Mouse (Mus musculus): ENCODE data around the gene Bahcc1. TPM values are rescaled to one million over a fixed set of nuclear protein-coding genes. Genes with fewer than 3 reads are reported as not detected.

The Bahcc1 gene
- total and polyA plus RNA-seq, 2 experiments from 2014 or later = 6.5 to 26.5 TPM

GRCm38 (mm10) chr11:120190526-120191412 is 42.0 kb upstream of the Bahcc1 start:
- DNase-seq = no peak
- no peak for ATAC-seq
- Histone ChIP-seq H3K9ac (peak overlapping the region; percentile 95), H3K27me3 (ENCODE audit: insufficient read depth, low read length) (no peaks in the 10 kb centered on the region), H3K4me1 (ENCODE audit: insufficient read depth) (peaks cover 7% of the 10 kb centered on the region), H3K4me2 (ENCODE audit: low read depth) (peak overlapping the region; percentile 97), H3K4me3 (ENCODE audit: low read depth, low read length) (peak overlapping the region; percentile 92; the same call in 1 of the 2 replicates), H3K36me3 (ENCODE audit: insufficient read depth) (no peaks in the 10 kb centered on the region), H3K9me3 (ENCODE audit: low read length) (no peaks in the 10 kb centered on the region), H3K27ac (ENCODE audit: low read depth, low read length) (peak overlapping the region; percentile 42; the same call in 1 of the 2 replicates)
- TF ChIP-seq CTCF (IDR thresholded peaks at IDR 0.05; ENCODE audit: low read depth) = no peak
- 51% methylated on average over 14 of the region's 14 CpGs for WGBS

GRCm38 (mm10) chr11:120198831-120199230 is 33.9 kb upstream of the Bahcc1 start:
- WGBS = 34% methylated on average over 13 of the region's 13 CpGs
- H3K27ac ChIP-seq (ENCODE audit: low read depth, low read length) = no peak overlapping the region
- H3K9me3 ChIP-seq (ENCODE audit: low read length) = no peaks in the 10 kb centered on the region
- no peaks in the 10 kb centered on the region for H3K27me3 ChIP-seq (ENCODE audit: insufficient read depth, low read length)
- no peaks in the 10 kb centered on the region for H3K36me3 ChIP-seq (ENCODE audit: insufficient read depth)
- no peak overlapping the region for H3K9ac ChIP-seq
- DNase-seq (no peak), ATAC-seq (no peak)
- no peak for TF ChIP-seq CTCF (IDR thresholded peaks at IDR 0.05; ENCODE audit: low read depth)
- no peaks in the 10 kb centered on the region for H3K4me1 ChIP-seq (ENCODE audit: insufficient read depth)
- H3K4me2 ChIP-seq (ENCODE audit: low read depth) = no peak overlapping the region
- H3K4me3 ChIP-seq (ENCODE audit: low read depth, low read length) = no peak overlapping the region

GRCm38 (mm10) chr11:120199766-120200165 is 33.0 kb upstream of the Bahcc1 start:
- no peaks in the 10 kb centered on the region for H3K4me1 ChIP-seq (ENCODE audit: insufficient read depth)
- no peaks in the 10 kb centered on the region for H3K27me3 ChIP-seq (ENCODE audit: insufficient read depth, low read length)
- H3K9ac ChIP-seq = no peak overlapping the region
- TF ChIP-seq CTCF (IDR thresholded peaks at IDR 0.05; ENCODE audit: low read depth) = no peak
- no peak overlapping the region for H3K4me3 ChIP-seq (ENCODE audit: low read depth, low read length)
- no peaks in the 10 kb centered on the region for H3K9me3 ChIP-seq (ENCODE audit: low read length)
- ATAC-seq = no peak
- DNase-seq = no peak
- 77% methylated on average over 7 of the region's 7 CpGs for WGBS
- H3K27ac ChIP-seq (ENCODE audit: low read depth, low read length) = no peak overlapping the region
- H3K4me2 ChIP-seq (ENCODE audit: low read depth) = no peak overlapping the region
- no peaks in the 10 kb centered on the region for H3K36me3 ChIP-seq (ENCODE audit: insufficient read depth)

GRCm38 (mm10) chr11:120200621-120201020 is 32.1 kb upstream of the Bahcc1 start:
- Histone ChIP-seq H3K36me3 (ENCODE audit: insufficient read depth) (no peaks in the 10 kb centered on the region), H3K9ac (no peak overlapping the region), H3K9me3 (ENCODE audit: low read length) (no peaks in the 10 kb centered on the region), H3K27ac (ENCODE audit: low read depth, low read length) (no peak overlapping the region), H3K4me2 (ENCODE audit: low read depth) (no peak overlapping the region), H3K27me3 (ENCODE audit: insufficient read depth, low read length) (no peaks in the 10 kb centered on the region), H3K4me3 (ENCODE audit: low read depth, low read length) (no peak overlapping the region), H3K4me1 (ENCODE audit: insufficient read depth) (no peaks in the 10 kb centered on the region)
- TF ChIP-seq CTCF (IDR thresholded peaks at IDR 0.05; ENCODE audit: low read depth) = no peak
- no peak for DNase-seq
- no peak for ATAC-seq
- WGBS = 72% methylated on average over 6 of the region's 6 CpGs

GRCm38 (mm10) chr11:120204200-120204599 is 28.5 kb upstream of the Bahcc1 start:
- H3K4me1 ChIP-seq (ENCODE audit: insufficient read depth) = no peaks in the 10 kb centered on the region
- no peaks in the 10 kb centered on the region for H3K27me3 ChIP-seq (ENCODE audit: insufficient read depth, low read length)
- WGBS = 74% methylated on average over 5 of the region's 5 CpGs
- H3K9ac ChIP-seq = no peak overlapping the region
- H3K36me3 ChIP-seq (ENCODE audit: insufficient read depth) = no peaks in the 10 kb centered on the region
- no peak for DNase-seq
- H3K4me3 ChIP-seq (ENCODE audit: low read depth, low read length) = no peak overlapping the region
- TF ChIP-seq CTCF (IDR thresholded peaks at IDR 0.05; ENCODE audit: low read depth) = no peak
- H3K27ac ChIP-seq (ENCODE audit: low read depth, low read length) = no peak overlapping the region
- no peak for ATAC-seq
- no peak overlapping the region for H3K4me2 ChIP-seq (ENCODE audit: low read depth)
- no peaks in the 10 kb centered on the region for H3K9me3 ChIP-seq (ENCODE audit: low read length)

GRCm38 (mm10) chr11:120206069-120206668 is 26.6 kb upstream of the Bahcc1 start:
- no peak overlapping the region for H3K4me3 ChIP-seq (ENCODE audit: low read depth, low read length)
- no peak overlapping the region for H3K27ac ChIP-seq (ENCODE audit: low read depth, low read length)
- H3K4me2 ChIP-seq (ENCODE audit: low read depth) = no peak overlapping the region
- no peaks in the 10 kb centered on the region for H3K4me1 ChIP-seq (ENCODE audit: insufficient read depth)
- ATAC-seq (no peak), DNase-seq (no peak)
- no peaks in the 10 kb centered on the region for H3K27me3 ChIP-seq (ENCODE audit: insufficient read depth, low read length)
- no peaks in the 10 kb centered on the region for H3K36me3 ChIP-seq (ENCODE audit: insufficient read depth)
- 49% methylated on average over 9 of the region's 9 CpGs for WGBS
- TF ChIP-seq CTCF (IDR thresholded peaks at IDR 0.05; ENCODE audit: low read depth) = no peak
- H3K9me3 ChIP-seq (ENCODE audit: low read length) = no peaks in the 10 kb centered on the region
- no peak overlapping the region for H3K9ac ChIP-seq

- no peak overlapping the region for H3K4me2 ChIP-seq (ENCODE audit: low read depth)
- H3K4me3 ChIP-seq (ENCODE audit: low read depth, low read length) = no peak overlapping the region
- 55% methylated on average over 5 of the region's 5 CpGs for WGBS
- no peak for TF ChIP-seq CTCF (IDR thresholded peaks at IDR 0.05; ENCODE audit: low read depth)
- no peaks in the 10 kb centered on the region for H3K4me1 ChIP-seq (ENCODE audit: insufficient read depth)
- H3K27ac ChIP-seq (ENCODE audit: low read depth, low read length) = peak overlapping the region; percentile 35; the same call in 1 of the 2 replicates
- no peak overlapping the region for H3K9ac ChIP-seq
- DNase-seq = no peak
- H3K9me3 ChIP-seq (ENCODE audit: low read length) = no peaks in the 10 kb centered on the region
- no peaks in the 10 kb centered on the region for H3K36me3 ChIP-seq (ENCODE audit: insufficient read depth)
- no peaks in the 10 kb centered on the region for H3K27me3 ChIP-seq (ENCODE audit: insufficient read depth, low read length)
- ATAC-seq = no peak
These were observed 26.1 kb upstream of the Bahcc1 start for GRCm38 (mm10) chr11:120206669-120207090.

All from forebrain, postnatal 0 days (tissue).